Mouse (Mus musculus): Measurements from ENCODE around the gene Hba-x. TPM values are rescaled to one million over a fixed set of nuclear protein-coding genes. Genes with fewer than 3 reads are reported as not detected.
"Not testable (repeated sequence)": the region's sequence is repeated elsewhere in the genome, so short reads cannot be mapped to it uniquely, and the experiment has no call there.

Hba-x gene
- total RNA-seq, 2 experiments from 2014 or later = not detected

DNA sequence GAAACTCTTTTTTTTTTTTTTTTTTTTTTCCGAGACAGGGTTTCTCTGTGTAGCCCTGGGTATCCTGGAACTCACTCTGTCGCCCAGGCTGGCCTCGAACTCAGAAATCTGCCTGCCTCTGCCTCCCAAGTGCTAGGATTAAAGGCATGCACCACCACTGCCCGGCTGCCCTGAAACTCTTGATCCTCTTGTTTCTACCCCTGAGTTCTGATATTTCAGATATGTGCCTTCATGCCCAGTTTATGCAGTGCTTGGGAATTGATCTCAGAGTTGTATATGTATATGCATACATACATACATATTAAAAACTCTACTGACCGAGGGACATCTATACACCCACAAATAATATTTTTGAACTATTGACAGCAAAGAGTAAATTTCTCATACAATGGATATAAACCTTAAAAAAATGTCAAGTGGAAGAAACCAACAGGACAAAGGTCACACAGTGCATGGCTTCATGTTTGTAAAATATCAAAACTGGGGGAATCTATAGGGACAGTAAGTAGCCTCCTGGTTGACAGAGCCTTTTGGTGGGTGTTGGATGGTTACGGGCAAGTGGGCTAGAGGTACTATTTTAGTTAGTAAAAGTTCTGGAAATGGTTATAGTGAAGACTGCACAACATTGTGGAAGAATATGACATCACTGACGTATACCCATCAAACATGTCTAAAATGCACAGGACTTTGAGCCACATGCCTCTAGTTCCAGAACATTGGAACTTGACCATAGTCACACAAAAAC, 9.0 kb downstream of the Hba-x start:
- no peak for DNase-seq (ENCODE audit: low spot score in 2 of 2)

DNA sequence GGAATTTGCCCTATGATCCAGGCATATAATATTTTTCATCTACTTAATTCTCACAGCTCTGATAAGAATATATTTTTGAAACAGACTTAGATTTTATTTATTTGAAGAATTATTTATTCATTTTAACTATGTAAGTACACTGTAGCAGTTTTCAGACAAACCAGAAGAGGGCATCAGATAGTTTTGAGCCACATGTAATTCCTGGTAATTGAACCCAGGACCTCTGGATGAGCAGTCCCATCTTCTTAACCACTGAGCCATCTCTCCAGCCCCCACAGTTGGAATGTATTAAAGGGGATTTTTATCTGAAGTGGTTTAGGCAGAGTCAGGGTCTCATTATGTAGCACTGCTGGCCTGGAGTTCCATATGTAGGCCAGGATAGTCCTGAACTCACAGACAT, 9.7 kb downstream of the Hba-x start:
- DNase-seq (ENCODE audit: low spot score in 2 of 2) = not testable (repeated sequence)

DNA sequence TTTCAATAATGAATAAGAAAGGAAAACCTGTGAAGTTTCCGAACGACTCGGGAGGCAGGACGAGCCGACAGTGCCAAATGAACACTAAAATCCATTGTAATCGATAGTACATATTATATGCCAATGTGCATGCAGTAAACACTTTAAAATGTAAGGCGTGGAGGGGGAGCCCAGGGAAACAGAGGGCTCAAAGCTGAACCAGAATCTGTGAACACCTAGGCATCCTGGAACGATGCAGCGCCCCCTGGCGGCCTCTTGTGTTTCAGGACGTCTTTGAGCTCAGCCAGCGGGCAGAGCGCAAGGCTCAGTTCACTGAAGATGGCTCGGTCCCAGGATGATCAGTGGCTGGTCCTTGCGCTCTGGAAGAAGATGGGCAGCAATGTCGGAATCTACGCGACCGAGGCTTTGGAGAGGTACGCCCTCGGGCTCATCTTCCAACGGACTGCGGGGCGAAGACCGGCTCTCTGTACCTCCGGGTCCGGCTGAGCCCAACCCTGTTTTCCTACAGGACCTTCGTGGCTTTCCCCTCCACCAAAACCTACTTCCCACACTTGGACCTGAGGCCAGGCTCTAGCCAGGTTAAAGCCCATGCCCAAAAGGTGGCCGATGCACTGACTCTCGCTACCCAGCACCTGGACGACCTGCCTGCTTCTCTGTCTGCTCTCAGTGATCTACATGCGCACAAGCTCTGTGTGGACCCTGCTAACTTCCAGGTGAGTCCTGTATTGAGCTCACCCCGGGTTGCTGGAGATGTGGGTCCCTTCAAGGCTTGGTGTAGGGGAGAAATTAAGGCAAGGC, 10.7 kb downstream of the Hba-x start, which contains the start of gene Hbq1b:
Gene Hbq1b (plus strand): TSS at position 271 of the 798 bp plus-strand sequence.
- peak; percentile 54 to 79 for DNase-seq (ENCODE audit: low spot score in 2 of 2)

DNA sequence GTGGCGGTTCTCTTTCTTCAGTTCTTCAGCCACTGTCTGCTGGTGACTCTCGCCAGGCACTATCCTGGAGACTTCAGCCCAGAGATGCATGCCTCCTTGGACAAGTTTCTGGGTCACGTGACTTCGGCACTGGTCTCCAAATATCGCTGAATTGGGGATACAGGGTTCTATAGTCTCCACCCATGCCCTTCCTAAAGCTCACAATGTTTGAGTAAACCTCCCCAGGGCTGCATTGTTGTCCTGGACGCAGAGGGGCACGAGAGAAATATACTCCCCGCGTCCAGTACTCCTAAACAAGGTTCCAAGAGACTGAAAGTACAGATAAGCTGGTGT, 11.3 kb downstream of the Hba-x start:
- no peak for DNase-seq (ENCODE audit: low spot score in 2 of 2)

DNA sequence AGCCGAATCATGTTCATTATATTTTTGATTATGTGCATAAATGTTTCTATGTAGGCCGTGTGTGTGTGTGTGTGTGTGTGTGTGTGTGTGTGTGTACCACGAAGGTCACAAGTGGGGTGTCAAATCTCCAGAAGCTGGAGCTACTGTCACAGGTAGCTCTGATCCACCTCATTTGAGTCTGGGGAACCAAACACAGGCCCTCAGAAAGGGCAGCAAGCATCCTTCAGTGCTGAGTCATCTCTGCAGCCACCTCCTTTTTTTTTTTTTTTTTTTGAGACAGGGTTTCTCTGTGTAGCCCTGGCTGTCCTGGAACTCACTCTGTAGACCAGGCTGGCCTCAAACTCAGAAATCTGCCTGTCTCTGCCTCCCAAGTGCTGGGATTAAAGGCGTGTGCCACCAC, 16.6 kb downstream of the Hba-x start:
- not testable (repeated sequence) for DNase-seq (ENCODE audit: low spot score in 2 of 2)

DNA sequence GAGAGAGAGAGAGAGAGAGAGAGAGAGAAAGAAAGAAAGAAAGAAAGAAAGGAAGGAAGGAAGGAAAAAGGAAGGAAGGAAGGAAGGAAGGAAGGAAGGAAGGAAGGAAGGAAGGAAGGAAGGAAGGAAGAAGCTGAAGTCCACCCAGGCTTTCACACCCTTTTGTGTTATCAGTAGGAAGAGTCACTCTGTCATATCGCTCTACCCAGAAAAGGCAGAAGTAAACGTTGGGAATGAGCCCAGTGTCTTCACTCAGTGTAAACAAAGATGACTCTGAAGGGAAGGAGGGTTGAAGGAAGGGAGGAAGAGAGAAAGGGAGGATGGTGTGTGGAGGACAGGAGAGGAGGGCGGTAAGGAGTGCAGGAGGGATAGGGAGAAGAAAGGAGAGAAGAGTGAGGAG, 17.3 kb downstream of the Hba-x start:
- DNase-seq (ENCODE audit: low spot score in 2 of 2) = not testable (repeated sequence)

DNA sequence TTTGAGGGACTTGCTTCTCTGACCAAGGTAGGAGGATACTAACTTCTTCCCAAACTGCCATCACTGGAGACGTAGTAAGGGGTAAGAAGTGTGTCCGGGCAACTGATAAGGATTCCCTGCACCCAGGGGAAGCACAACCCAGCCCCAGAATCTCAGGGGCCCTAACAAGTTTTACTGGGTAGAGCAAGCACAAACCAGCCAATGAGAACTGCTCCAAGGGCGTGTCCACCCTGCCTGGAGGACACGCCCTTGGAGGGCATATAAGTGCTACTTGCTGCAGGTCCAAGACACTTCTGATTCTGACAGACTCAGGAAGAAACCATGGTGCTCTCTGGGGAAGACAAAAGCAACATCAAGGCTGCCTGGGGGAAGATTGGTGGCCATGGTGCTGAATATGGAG, 20.0 kb downstream of the Hba-x start, which contains the start of gene Hba-a2:
Gene Hba-a2 (plus strand): TSS at position 287 of the 400 bp plus-strand sequence.
- DNase-seq (ENCODE audit: low spot score in 2 of 2) = not testable (repeated sequence)

DNA sequence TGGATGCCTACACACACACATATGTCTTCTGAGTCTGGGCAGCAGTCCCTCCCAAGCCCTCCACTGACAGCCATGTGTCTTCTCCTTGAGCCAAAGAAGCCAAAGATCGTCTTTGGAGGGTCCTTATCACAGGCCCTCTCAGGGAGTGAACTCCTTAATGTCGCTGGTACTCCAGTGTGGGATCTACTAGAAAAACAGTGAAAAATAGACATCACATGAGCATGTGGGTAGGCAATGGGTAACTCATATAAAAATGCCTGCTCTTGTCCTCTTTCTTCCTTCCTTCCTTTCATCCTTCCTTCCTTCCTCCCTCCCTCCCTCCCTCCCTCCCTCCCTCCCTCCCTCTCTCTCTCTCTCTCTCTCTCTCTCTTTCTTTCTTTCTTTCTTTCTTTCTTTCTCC, 21.2 kb downstream of the Hba-x start:
- not testable (repeated sequence) for DNase-seq (ENCODE audit: low spot score in 2 of 2)

DNA sequence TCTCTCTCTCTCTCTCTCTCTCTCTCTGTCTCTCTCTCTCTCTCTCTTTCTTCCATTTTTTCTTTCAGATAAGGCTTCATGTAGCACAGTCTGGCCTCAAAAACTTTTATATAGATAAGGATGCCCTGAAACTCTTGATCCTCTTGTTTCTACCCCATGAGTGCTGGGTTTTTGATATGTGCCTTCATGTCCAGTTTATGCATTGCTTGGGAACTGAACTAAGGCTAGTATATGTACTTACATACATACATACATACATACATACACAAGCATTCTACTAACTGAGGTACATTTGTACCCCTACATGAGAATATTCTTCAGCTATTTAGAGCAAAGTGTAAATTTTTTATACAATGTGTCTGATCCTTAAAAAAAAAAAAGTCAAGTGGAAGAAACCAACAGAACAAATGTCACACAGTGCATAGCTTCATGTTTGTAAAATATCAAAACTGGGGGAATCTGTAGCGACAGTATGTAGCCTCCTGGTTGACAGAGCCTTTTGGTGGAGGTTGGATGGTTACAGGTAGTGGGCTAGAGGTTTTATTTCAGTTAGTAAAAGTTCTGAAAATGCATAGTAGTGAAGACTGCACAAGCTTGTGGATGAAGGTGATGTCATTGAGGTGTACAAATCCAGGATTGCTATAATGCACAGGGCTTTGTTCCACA, 21.8 kb downstream of the Hba-x start:
- DNase-seq (ENCODE audit: low spot score in 2 of 2) = no peak

DNA sequence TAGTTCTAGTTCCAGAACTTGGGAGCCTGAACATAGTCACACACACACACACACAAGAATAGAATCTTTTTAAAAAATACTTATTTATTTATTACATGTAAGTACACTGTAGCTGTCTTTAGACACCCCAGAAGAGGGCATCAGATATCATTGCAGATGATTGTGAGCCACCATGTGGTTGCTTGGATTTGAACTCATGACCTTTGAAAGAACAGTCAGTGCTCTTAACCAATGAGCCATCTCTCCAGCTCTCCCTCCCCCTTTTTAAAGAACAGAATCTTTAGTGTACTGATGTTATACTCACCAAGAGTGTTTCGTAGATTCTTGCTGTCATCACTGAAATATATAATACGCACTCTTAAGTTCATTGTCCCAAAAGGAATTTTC, 22.3 kb downstream of the Hba-x start:
- no peak for DNase-seq (ENCODE audit: low spot score in 2 of 2)

DNA sequence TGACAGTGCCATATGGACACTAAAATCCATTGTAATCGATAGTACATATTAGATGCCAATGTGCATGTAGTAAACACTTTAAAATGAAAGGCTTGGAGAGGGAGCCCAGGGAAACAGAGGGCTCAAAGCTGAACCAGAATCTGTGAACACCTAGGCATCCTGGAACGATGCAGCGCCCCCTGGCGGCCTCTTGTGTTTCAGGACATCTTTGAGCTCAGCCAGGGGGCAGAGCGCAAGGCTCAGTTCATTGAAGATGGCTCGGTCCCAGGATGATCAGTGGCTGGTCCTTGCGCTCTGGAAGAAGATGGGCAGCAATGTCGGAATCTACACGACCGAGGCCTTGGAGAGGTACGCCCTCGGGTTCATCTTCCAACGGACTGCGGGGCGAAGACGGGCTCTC, 23.7 kb downstream of the Hba-x start, which contains the start of gene Hbq1a:
Gene Hbq1a (plus strand): TSS at position 205 of the 400 bp plus-strand sequence.
- DNase-seq (ENCODE audit: low spot score in 2 of 2) = peak in 1 of 2 experiments; percentile 54

DNA sequence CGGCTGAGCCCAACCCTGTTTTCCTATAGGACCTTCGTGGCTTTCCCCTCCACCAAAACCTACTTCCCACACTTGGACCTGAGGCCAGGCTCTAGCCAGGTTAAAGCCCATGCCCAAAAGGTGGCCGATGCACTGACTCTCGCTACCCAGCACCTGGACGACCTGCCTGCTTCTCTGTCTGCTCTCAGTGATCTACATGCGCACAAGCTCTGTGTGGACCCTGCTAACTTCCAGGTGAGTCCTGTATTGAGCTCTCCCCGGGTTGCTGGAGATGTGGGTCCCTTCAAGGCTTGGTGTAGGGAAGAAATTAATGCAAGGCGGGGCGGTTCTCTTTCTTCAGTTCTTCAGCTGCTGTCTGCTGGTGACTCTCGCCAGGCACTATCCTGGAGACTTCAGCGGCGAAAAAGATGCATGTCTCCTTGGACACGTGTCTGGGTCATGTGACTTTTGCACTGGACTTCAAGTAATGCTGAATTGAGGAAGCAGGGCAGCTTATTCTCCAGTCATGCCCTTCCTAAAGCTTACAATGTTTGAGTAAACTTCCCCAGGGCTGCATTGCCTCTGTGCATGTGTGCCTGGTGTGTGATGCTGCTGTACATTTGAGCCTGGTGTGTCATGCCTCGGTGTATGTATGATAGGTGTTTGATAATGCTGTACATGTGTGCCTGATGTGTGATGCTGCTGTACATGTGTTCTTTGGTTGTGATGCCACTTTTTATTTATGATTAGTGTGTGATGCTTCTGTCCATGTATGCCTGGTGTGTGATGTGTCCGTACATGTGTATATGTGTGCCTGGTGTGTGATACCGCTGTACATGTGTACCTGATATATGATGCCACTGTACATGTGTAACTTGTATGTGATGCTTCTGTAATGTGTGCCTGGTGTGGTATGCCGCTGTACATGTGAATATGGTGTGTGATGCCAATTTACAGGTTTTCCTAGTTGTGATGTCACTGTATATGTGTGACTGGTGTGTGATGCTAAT, 24.4 kb downstream of the Hba-x start:
- DNase-seq (ENCODE audit: low spot score in 2 of 2) = no peak

DNA sequence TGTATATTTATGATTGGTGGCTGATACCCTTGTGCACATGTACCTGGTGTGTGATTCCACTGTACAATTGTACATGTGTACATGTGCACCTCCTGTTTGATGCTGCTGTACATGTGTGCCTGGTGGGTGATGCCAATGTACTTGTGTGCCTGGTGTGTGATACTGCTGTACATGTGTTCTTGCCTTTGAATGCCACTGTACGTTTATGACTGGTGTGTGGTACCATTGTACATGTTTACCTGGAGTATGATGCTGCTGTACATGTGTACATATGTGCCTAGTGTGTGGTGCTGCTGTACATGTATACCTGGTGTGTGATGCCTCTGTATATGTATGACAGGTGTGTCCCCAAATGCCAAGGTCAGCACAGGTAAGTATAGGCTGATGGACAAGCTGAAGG, 25.3 kb downstream of the Hba-x start:
- DNase-seq (ENCODE audit: low spot score in 2 of 2) = no peak

DNA sequence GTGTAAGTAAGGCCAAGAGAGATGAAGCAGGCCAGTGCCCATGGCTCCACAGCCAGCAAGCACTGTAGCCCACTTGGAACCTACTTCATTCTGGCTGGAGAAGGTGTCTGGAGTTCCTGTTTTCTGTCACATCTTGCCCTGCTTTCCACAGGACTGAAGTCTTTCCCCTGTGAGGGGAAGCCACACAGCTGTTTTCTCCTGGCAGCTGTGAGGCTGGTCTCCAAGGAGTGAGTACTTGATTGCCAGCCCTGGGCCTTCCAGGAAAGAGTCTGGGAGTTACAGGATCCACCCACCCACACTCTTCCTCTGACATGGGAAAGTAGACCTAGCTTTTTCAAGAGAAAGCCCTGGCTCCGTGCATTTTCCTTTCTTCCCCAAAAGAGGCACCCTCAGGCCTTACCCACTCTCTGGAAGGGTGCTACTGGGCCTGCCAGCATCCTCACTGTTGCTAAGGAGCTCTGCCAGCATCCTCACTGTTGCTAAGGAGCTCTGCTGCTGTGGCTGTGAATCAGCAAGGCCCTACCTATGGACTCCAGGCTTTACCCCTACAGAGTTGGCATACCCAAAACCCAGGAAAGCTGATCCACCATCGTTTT, 26.7 kb downstream of the Hba-x start:
- DNase-seq (ENCODE audit: low spot score in 2 of 2) = no peak

DNA sequence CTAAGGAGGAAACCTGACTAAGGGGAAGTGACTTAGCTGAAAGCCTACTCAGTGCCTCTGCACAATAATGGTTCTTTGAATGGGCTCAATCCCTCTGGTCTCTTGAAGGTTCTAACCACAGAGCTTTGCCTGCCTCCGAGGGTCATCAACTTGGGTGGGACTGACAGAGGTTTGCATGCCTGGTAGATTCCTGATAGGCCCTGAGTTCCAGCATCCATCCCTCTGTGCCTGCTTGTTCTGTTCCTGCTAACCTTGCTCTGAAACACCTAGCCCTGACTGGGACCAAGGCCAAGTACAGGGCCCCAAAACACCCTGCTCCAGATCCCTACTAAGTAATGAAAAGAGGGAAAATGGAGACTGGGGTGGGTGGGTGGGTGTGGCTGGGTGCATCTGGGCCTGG, 27.3 kb downstream of the Hba-x start:
- no peak for DNase-seq (ENCODE audit: low spot score in 2 of 2)

DNA sequence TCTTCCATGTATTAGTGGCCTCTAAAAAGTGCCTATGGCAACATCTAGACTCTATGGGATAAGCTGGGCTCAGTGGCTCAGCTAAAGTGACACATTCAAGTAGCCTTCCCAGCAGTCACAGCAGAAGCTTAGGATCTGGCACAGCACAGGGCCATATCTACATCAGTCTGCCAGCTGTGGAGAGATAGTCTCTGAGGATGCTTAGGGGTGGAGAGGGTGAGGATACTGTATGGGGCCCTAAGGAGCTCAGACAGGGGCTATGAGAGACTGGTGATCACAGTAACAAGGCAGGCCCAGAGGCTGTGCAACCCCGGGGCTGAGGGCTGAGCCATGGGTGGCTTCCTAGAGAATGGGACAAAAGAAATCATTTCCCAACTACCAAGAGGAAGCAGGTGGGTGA, 30.8 kb downstream of the Hba-x start:
- no peak for DNase-seq (ENCODE audit: low spot score in 2 of 2)

DNA sequence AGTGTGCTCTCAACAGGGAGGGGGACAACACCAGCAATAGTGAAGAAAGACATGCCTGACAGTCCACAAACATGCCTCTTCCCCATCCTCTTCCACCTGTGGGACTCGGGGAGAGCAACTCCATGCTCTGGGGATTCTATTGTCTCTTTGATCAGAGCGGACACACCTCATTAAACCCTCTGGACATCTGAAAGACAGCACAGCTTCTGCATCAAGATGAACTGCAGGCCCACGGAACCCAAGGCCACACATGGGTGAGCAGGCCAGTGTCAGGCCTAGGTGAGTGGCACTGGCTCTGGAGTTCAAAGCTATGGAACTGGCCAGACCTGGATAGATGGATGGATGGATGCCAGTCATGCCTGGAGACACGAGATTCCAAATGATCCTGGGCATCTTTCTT, 33.2 kb downstream of the Hba-x start:
- no peak for DNase-seq (ENCODE audit: low spot score in 2 of 2)

DNA sequence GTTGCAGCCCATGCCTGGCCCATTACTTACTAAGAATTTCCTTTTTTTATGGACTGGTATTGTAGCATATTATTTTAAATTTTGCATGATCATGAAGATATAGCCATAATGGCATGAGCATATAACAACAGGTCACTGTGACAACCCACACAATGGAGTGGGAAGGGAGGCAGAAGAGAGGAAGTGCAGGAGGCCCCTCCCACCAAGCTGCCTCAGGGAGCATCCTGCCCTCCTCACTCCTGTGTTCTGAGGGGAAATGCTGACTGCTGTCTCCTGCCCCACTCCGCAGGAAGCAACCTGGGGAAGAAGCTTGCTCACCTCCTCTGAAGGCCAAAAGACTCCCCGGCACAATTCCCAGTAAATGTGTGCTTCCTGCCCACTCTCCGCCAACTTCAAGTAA, 33.7 kb downstream of the Hba-x start:
- no peak for DNase-seq (ENCODE audit: low spot score in 2 of 2)

DNA sequence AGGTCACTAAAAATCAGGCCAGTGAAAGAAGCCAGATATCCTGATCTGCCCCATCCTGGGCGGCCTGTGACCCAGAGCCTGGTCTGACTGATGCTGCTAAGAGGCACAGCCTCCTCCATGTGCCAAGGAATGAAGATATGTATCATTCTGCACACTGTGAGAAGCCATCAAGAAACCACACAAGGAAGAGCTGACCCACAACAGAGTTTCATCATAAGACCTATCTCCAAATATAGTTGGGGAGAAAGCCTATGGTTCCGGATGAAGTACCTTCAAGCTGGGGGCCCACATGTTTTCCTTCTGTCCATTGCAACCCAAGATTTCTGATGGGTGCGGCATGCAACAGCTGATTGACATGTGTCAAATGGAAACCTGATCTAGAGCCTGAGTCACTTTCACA, 39.8 kb downstream of the Hba-x start:
- DNase-seq (ENCODE audit: low spot score in 2 of 2) = no peak

DNA sequence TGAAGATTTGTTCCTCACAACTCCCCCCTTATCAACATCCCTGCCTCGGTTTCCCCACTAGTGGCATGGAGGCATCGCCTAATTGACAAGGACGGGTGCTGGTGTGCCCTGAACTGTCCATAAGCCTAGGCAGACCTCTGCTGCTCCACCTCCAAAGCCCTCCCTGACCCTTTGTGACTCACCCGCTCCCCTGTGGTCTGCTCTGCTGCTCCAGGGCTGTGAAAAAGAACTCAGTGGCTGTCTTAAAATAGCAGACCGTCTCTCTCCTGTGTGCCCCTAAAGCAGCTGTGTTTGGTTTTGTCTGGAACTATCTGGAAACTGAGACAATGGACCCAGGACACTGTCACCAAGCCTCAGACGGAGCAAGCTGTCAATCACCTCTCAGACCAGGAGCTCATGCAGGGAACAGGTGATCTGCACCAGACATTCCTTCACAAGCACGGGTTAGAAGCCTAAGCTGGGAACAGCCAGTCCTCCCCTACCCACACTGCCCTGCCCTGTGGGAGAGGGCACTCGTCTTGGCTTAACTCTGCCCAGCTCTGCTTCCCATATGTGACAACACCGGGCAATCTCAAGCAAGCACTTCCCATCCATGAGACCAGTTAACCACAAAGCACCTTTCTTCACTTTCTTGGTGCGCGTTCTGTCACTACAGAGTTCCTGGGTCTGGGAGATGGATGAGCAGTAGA, 44.5 kb downstream of the Hba-x start:
- no peak for DNase-seq (ENCODE audit: low spot score in 2 of 2)

Measured in gastrocnemius, postnatal 4 days (tissue).